Mouse (Mus musculus) ES-E14 (cell line): ENCODE data around the gene Tldc2. TPM values are rescaled to one million over a fixed set of nuclear protein-coding genes. Genes with fewer than 3 reads are reported as not detected.

Source experiments
- DNase-seq: peaks from one replicate; pipeline ENCODE4 v3.0.0-alpha.2; 2013; ENCODE audit warnings: low read depth, low spot score
- H3K27ac ChIP-seq: 2 replicates; pipeline ENCODE4 v1.5.1; 2012; ENCODE audit warnings: low read depth, mild to moderate bottlenecking, low read length, moderate library complexity, mixed read lengths; ENCODE audit not compliant: poor library complexity, insufficient read depth, severe bottlenecking
- H3K36me3 ChIP-seq: 2 replicates; pipeline ENCODE4 v1.6.1; 2012; ENCODE audit warnings: mild to moderate bottlenecking, low read length, moderate library complexity, mixed read lengths; ENCODE audit not compliant: control insufficient read depth, poor library complexity, insufficient read depth, severe bottlenecking
- H3K4me1 ChIP-seq, 2 experiments: fragments of 150-350 bp in 1 of 2; sonication (generic) in 1 of 2; 2 replicates each; pipeline ENCODE4 v1.6.1; 2012; ENCODE audit warnings: low read length in 2 of 2, mild to moderate bottlenecking in 1 of 2, mixed read lengths in 1 of 2; ENCODE audit not compliant: control insufficient read depth in 2 of 2, insufficient read depth in 2 of 2, poor library complexity in 1 of 2
- H3K4me3 ChIP-seq, 2 experiments: fragments of 150-350 bp in 1 of 2; sonication (generic) in 1 of 2; 2 replicates each; pipeline ENCODE4 v1.5.1; 2012; ENCODE audit warnings: low read length in 2 of 2, low read depth in 1 of 2, mild to moderate bottlenecking in 1 of 2, mixed read lengths in 1 of 2; ENCODE audit not compliant: insufficient read depth in 1 of 2, poor library complexity in 1 of 2, severe bottlenecking in 1 of 2
- H3K9ac ChIP-seq: 2 replicates; pipeline ENCODE4 v1.6.1; 2012; ENCODE audit warnings: low read depth, mild to moderate bottlenecking, low read length, mixed read lengths; ENCODE audit not compliant: poor library complexity, insufficient read depth, severe bottlenecking
- H3K9me3 ChIP-seq: fragments of 150-350 bp; sonication (generic); 2 replicates; pipeline ENCODE4 v1.6.1; 2012; ENCODE audit warnings: low read depth, mild to moderate bottlenecking, low read length; ENCODE audit not compliant: control insufficient read depth, insufficient read depth
- CHD2 ChIP-seq: IDR thresholded peaks from 2 replicates; pipeline ENCODE4 v1.6.1; 2014; ENCODE audit warnings: mild to moderate bottlenecking, low read depth, low read length, inconsistent platforms
- HCFC1 ChIP-seq: IDR thresholded peaks from 2 replicates; pipeline ENCODE4 v1.6.1; 2012; ENCODE audit warnings: low read length, inconsistent platforms, borderline replicate concordance; ENCODE audit not compliant: insufficient read depth
- MAFK ChIP-seq: IDR thresholded peaks from 2 replicates; pipeline ENCODE4 v1.6.1; 2014; ENCODE audit warnings: mild to moderate bottlenecking, low read depth, low read length, inconsistent platforms; ENCODE audit not compliant: insufficient read depth
- ZC3H11A ChIP-seq: IDR thresholded peaks from 2 replicates; pipeline ENCODE4 v1.6.1; 2012; ENCODE audit warnings: low read depth, mild to moderate bottlenecking, inconsistent platforms, low read length, borderline replicate concordance
- ZNF384 ChIP-seq: IDR thresholded peaks from 2 replicates; pipeline ENCODE4 v1.6.1; 2012; ENCODE audit warnings: low read depth, low read length, inconsistent platforms
- in situ Hi-C, 2 experiments: fragments of 600-800 bp; cut with MboI; formaldehyde crosslinking; loops; one replicate each; pipeline ENCODE4 v1.15.1; 2025; ENCODE audit warnings: low sequenced_read_pairs in 2 of 2, inconsistent platforms in 1 of 2; ENCODE audit not compliant: unreplicated experiment in 2 of 2
- total RNA-seq: library from RNA; depleted of rRNA; stranded (reverse); fragments of 300-350 nt; gene quantifications from 2 replicates; pipeline ENCODE4 v1.2.3, GENCODE M21; 2012

The Tldc2 gene
- total RNA-seq, 1 experiment, result not detected

DNA sequence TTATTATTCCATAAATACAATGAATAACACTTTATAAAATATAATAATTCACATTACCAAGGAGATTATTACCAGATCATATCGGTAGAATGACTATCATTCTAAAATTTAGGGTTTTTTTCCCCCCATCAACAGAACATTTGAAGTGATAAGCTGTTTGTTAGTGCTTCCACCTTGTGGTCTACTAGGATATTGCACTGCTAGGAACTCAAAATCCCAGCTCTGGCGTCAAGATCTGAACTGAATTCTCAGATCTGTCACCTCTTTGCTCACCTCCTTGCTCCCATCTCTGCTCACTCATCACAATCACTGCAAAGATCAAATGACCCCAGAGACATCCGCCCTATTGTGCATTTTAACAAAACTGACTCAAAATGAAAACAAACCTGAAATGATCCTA, 30.1 kb downstream of the Tldc2 start:
- no peak overlapping the region for H3K27ac ChIP-seq
- 0 out of 4 replicates have a peak, but pooled peaks cover 0 to 2% of the 10 kb centered on the region in 2 experiments for H3K4me1 ChIP-seq
- in situ Hi-C loops, result no loop called here
- TF ChIP-seq HCFC1 (no peak), ZNF384 (no peak)
- no peak for DNase-seq
- peaks cover 5% of the 10 kb centered on the region; the same call in 1 of the 2 replicates for H3K36me3 ChIP-seq
- H3K9me3 ChIP-seq, result no peaks in the 10 kb centered on the region
- no peak overlapping the region for H3K9ac ChIP-seq
- no peak overlapping the region for H3K4me3 ChIP-seq

GRCm38 (mm10) chr2:157118556-157118955, 31.7 kb downstream of the Tldc2 start:
- Histone ChIP-seq H3K9ac (no peak overlapping the region), H3K9me3 (no peaks in the 10 kb centered on the region), H3K36me3 (peaks cover 3% of the 10 kb centered on the region; the same call in 1 of the 2 replicates), H3K4me1 (0 out of 4 replicates have a peak, but pooled peaks cover 0 to under 1% of the 10 kb centered on the region in 2 experiments), H3K4me3 (no peak overlapping the region), H3K27ac (no peak overlapping the region)
- no peak for DNase-seq
- in situ Hi-C loops, result no loop called here
- TF ChIP-seq ZC3H11A (no peak), MAFK (no peak), CHD2 (no peak), HCFC1 (no peak), ZNF384 (no peak)

GRCm38 (mm10) chr2:157119075-157119474, 32.2 kb downstream of the Tldc2 start:
- no peak for DNase-seq
- TF ChIP-seq ZC3H11A (no peak), MAFK (no peak), HCFC1 (no peak), CHD2 (no peak), ZNF384 (no peak)
- H3K27ac ChIP-seq, result no peak overlapping the region
- no peak overlapping the region for H3K9ac ChIP-seq
- no peaks in the 10 kb centered on the region for H3K9me3 ChIP-seq
- H3K4me3 ChIP-seq, result no peak overlapping the region
- H3K4me1 ChIP-seq, result no peaks in the 10 kb centered on the region
- H3K36me3 ChIP-seq, result peaks cover 3% of the 10 kb centered on the region; the same call in 1 of the 2 replicates
- in situ Hi-C loops, result no loop called here

DNA sequence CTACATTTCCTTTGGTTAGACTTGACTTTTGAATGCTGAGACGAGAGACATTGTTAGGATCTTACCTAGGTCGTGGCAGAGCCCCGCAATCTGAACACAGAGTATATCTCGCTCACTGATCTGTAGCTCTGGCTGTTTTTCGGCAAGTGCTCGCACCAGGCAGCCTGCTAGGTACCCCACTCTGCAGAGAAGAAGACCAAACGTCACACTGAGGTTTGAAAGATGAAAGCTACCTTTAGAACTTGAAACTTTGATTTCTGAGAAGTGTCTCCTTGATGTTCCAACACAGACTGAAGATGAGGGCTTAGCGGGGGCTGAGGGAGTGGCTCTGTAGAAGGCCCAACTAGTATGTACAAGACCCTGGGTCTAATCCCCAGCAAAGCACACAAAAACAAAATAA, 34.9 kb downstream of the Tldc2 start:
- no peak overlapping the region; the same call in 1 of the 2 replicates for H3K9ac ChIP-seq
- H3K4me3 ChIP-seq, result no peak overlapping the region
- peaks cover 3% of the 10 kb centered on the region; the same call in 1 of the 2 replicates for H3K36me3 ChIP-seq
- H3K4me1 ChIP-seq, result no peaks in the 10 kb centered on the region
- in situ Hi-C loops, result no loop called here
- H3K9me3 ChIP-seq, result no peaks in the 10 kb centered on the region
- H3K27ac ChIP-seq, result no peak overlapping the region
- DNase-seq, result no peak
- TF ChIP-seq CHD2, result no peak
- TF ChIP-seq ZNF384, result no peak
- no peak for TF ChIP-seq MAFK
- TF ChIP-seq ZC3H11A, result no peak
- no peak for TF ChIP-seq HCFC1

DNA sequence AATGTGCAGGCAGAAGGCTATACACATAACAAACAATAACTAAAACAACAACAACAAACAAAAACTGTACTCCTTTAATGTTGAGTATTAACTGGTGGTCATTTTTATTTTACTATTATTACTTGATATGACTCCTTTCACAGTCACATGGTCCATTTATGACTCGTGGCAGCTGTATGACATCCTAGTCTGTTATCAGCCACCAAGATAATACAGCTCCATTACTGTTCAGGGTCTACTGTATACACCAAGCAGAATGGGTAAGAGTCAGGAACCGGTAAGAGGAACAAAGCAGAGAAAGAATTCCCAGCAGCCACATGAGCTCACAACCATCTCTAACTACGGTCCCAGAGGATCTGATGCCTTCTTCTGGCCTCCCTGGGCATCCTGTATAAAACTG, 38.4 kb downstream of the Tldc2 start:
- no peak overlapping the region for H3K4me3 ChIP-seq
- in situ Hi-C loops, result no loop called here
- peaks cover 3% of the 10 kb centered on the region; the same call in 1 of the 2 replicates for H3K36me3 ChIP-seq
- no peaks in the 10 kb centered on the region for H3K9me3 ChIP-seq
- no peaks in the 10 kb centered on the region for H3K4me1 ChIP-seq
- no peak overlapping the region for H3K9ac ChIP-seq
- DNase-seq, result no peak
- TF ChIP-seq MAFK (no peak), ZNF384 (no peak), ZC3H11A (no peak), CHD2 (no peak), HCFC1 (no peak)
- no peak overlapping the region for H3K27ac ChIP-seq
